In genomic region chr7:130898373-130898772, GRCm38 (mm10) we compare ENCODE assay signal across 9 mouse cellular contexts. TPM values are rescaled to one million over a fixed set of nuclear protein-coding genes. Genes with fewer than 3 reads are reported as not detected.
DNase-seq lines count a peak whose midpoint lies in the region; ATAC-seq and TF ChIP-seq lines count a peak whose summit lies in the region.
"Had no signal": no experiment of that assay in that cellular context is flagged by ENCODE, and none has a peak within 500 bp of the region (broad histone marks: within the 10 kb centered on the region; RNA-seq: fewer than 3 reads in every experiment).

No protein-coding gene starts in this region.

- no peak overlapping the region for H3K4me3 ChIP-seq in kidney, adult 2 months (ENCODE audit: insufficient read depth, low read depth, low read length)
- no peak overlapping the region for H3K4me3 ChIP-seq in kidney, embryonic 14.5 days (ENCODE audit: low read length)
- H3K4me3 ChIP-seq in neural tube, embryonic 11.5 days (ENCODE audit: low read depth, low read length) = no peak overlapping the region
- no peak overlapping the region for H3K4me3 ChIP-seq in neural tube, embryonic 15.5 days (replicated peaks)
- H3K4me3 ChIP-seq: embryonic facial prominence, embryonic 12.5 days had no signal

- WGBS in kidney, adult 2 months = 77% methylated on average over 4 of the region's 4 CpGs
- WGBS in kidney, embryonic 14.5 days = 81% methylated on average over 4 of the region's 4 CpGs
- 89% methylated on average over 4 of the region's 4 CpGs for WGBS in neural tube, embryonic 11.5 days
- WGBS in neural tube, embryonic 15.5 days = 89% methylated on average over 4 of the region's 4 CpGs

- H3K27me3 ChIP-seq in kidney, adult 2 months (replicated peaks; ENCODE audit: control insufficient read depth, insufficient read depth, low read length) = no peaks in the 10 kb centered on the region
- H3K27me3 ChIP-seq in kidney, embryonic 14.5 days (ENCODE audit: control insufficient read depth, insufficient read depth, low read length) = no peaks in the 10 kb centered on the region
- no peaks in the 10 kb centered on the region for H3K27me3 ChIP-seq in neural tube, embryonic 11.5 days (ENCODE audit: control insufficient read depth, insufficient read depth, low read length)
- H3K27me3 ChIP-seq in neural tube, embryonic 15.5 days (replicated peaks) = no peaks in the 10 kb centered on the region
- H3K27me3 ChIP-seq: embryonic facial prominence, embryonic 12.5 days had no signal

- no peaks in the 10 kb centered on the region for H3K9me3 ChIP-seq in kidney, embryonic 14.5 days (ENCODE audit: control insufficient read depth, low read length)
- H3K9me3 ChIP-seq in neural tube, embryonic 11.5 days (ENCODE audit: control insufficient read depth, low read length) = no peaks in the 10 kb centered on the region
- no peaks in the 10 kb centered on the region for H3K9me3 ChIP-seq in neural tube, embryonic 15.5 days (replicated peaks)
- H3K9me3 ChIP-seq: embryonic facial prominence, embryonic 12.5 days had no signal

- no peak for ATAC-seq in kidney, embryonic 14.5 days (ENCODE audit: low FRiP score, low TSS enrichment)
- no peak for ATAC-seq in neural tube, embryonic 11.5 days (ENCODE audit: insufficient read depth, low FRiP score, low TSS enrichment)
- no peak for ATAC-seq in neural tube, embryonic 15.5 days (ENCODE audit: low FRiP score)
- ATAC-seq in megakaryocyte, adult 5-6 weeks (ENCODE audit: poor library complexity, severe bottlenecking) = no peak

- peaks cover 8% of the 10 kb centered on the region for H3K36me3 ChIP-seq in kidney, adult 2 months (ENCODE audit: control insufficient read depth, insufficient read depth, low read length)
- peaks cover 36% of the 10 kb centered on the region for H3K36me3 ChIP-seq in kidney, embryonic 14.5 days (ENCODE audit: control insufficient read depth, insufficient read depth, low read length)
- H3K36me3 ChIP-seq in neural tube, embryonic 11.5 days (ENCODE audit: control insufficient read depth, insufficient read depth, low read length) = no peaks in the 10 kb centered on the region
- H3K36me3 ChIP-seq in neural tube, embryonic 15.5 days = peaks cover 36% of the 10 kb centered on the region; the same call in 1 of the 2 replicates

- DNase-seq in cerebellum, adult 9-10 months = peak; percentile 38
- no peak for DNase-seq in cerebellum, adult 11-12 months
- DNase-seq in kidney, adult 2 months = peak; percentile 33
- DNase-seq in neural tube, embryonic 11.5 days (ENCODE audit: low spot score) = peak; percentile 24
- DNase-seq in ovary, adult 18-20 months (ENCODE audit: low spot score) = no peak

- TF ChIP-seq POLR2A in kidney, adult 2 months (IDR thresholded peaks at IDR 0.05; ENCODE audit: low read depth, low read length) = no peak

- H3K4me2 ChIP-seq in kidney, embryonic 14.5 days (replicated peaks; ENCODE audit: low read depth, low read length) = no peak overlapping the region
- no peak overlapping the region for H3K4me2 ChIP-seq in neural tube, embryonic 11.5 days (ENCODE audit: low read depth)
- no peak overlapping the region for H3K4me2 ChIP-seq in neural tube, embryonic 15.5 days
- H3K4me2 ChIP-seq: embryonic facial prominence, embryonic 12.5 days had no signal

- TF ChIP-seq CTCF in kidney, adult 2 months (conservative IDR thresholded peaks at IDR 0.05; ENCODE audit: insufficient read depth, insufficient read length, low read depth, low read length) = no peak

- no peak overlapping the region for H3K27ac ChIP-seq in kidney, adult 2 months (ENCODE audit: insufficient read depth, low read depth, low read length)
- no peak overlapping the region for H3K27ac ChIP-seq in kidney, embryonic 14.5 days (ENCODE audit: low read depth, low read length)
- no peak overlapping the region for H3K27ac ChIP-seq in neural tube, embryonic 11.5 days (ENCODE audit: low read depth, low read length)
- no peak overlapping the region for H3K27ac ChIP-seq in neural tube, embryonic 15.5 days (replicated peaks)
- H3K27ac ChIP-seq: embryonic facial prominence, embryonic 12.5 days had no signal

- H3K4me1 ChIP-seq in kidney, adult 2 months (ENCODE audit: control insufficient read depth, insufficient read depth, low read length) = peaks cover 10% of the 10 kb centered on the region; the same call in 1 of the 2 replicates
- no peaks in the 10 kb centered on the region for H3K4me1 ChIP-seq in kidney, embryonic 14.5 days (ENCODE audit: control insufficient read depth, insufficient read depth, low read length)
- H3K4me1 ChIP-seq in neural tube, embryonic 11.5 days (ENCODE audit: control insufficient read depth, insufficient read depth, low read length) = no peaks in the 10 kb centered on the region
- H3K4me1 ChIP-seq in neural tube, embryonic 15.5 days = no peaks in the 10 kb centered on the region
- H3K4me1 ChIP-seq: embryonic facial prominence, embryonic 12.5 days had no signal

- H3K9ac ChIP-seq in kidney, embryonic 14.5 days (ENCODE audit: low read depth, low read length) = no peak overlapping the region
- no peak overlapping the region for H3K9ac ChIP-seq in neural tube, embryonic 11.5 days (ENCODE audit: low read length)
- H3K9ac ChIP-seq in neural tube, embryonic 15.5 days (replicated peaks) = no peak overlapping the region
- H3K9ac ChIP-seq: embryonic facial prominence, embryonic 12.5 days had no signal

RNA-seq across cellular contexts. Expression of gene Plekha1, which starts 32.8 kb away (rescaled TPM):
- 58.5 and 63.3 TPM in 2 replicates for polyA plus RNA-seq in kidney, adult 2 months (2012; rRNA removed)
- polyA plus RNA-seq in kidney, embryonic 14.5 days (2014; fragmentation: Nextera tagmentation; extraction: Ambion mirVana) = 36.7 and 72.9 TPM in 2 replicates
- polyA plus RNA-seq in neural tube, embryonic 11.5 days (2014; fragmentation: Nextera tagmentation; extraction: Ambion mirVana) = 44.2 and 48.4 TPM in 2 replicates
- 53.6 and 57.9 TPM in 2 replicates for polyA plus RNA-seq in neural tube, embryonic 15.5 days (2015; fragmentation: Nextera tagmentation; extraction: Ambion mirVana)
- 36.5 and 38.9 TPM in 2 replicates for total RNA-seq in megakaryocyte, adult 5-6 weeks (2015)
- 56.6 and 57.7 TPM in 2 replicates for total RNA-seq in megakaryocyte, adult 5-6 weeks (2017)

RNA-seq across cellular contexts. Expression of gene Htra1, which starts 37.5 kb away (rescaled TPM):
- 97.0 and 98.2 TPM in 2 replicates for polyA plus RNA-seq in kidney, adult 2 months (2012; rRNA removed)
- polyA plus RNA-seq in kidney, embryonic 14.5 days (2014; fragmentation: Nextera tagmentation; extraction: Ambion mirVana) = 2.0 and 3.0 TPM in 2 replicates
- 7.2 and 7.5 TPM in 2 replicates for polyA plus RNA-seq in neural tube, embryonic 11.5 days (2014; fragmentation: Nextera tagmentation; extraction: Ambion mirVana)
- 23.7 and 25.1 TPM in 2 replicates for polyA plus RNA-seq in neural tube, embryonic 15.5 days (2015; fragmentation: Nextera tagmentation; extraction: Ambion mirVana)
- 0.68 TPM in 1 of 2 replicates, not detected in the other for total RNA-seq in megakaryocyte, adult 5-6 weeks (2015)
- total RNA-seq in megakaryocyte, adult 5-6 weeks (2017) = 0.65 TPM in 1 of 2 replicates, not detected in the other

Comparison
In these comparisons a context has a peak if more than half of its experiments do, and no peak if none do; other contexts are left out.
1. DNase-seq: peak in cerebellum, adult 9-10 months (single experiment), kidney, adult 2 months (single experiment) and neural tube, embryonic 11.5 days (single experiment); none in cerebellum, adult 11-12 months (single experiment) and ovary, adult 18-20 months (single experiment).